Comparison of ENCODE assay signal across 12 mouse cellular contexts in genomic region chr10:83301054-83301453, GRCm38 (mm10). TPM values are rescaled to one million over a fixed set of nuclear protein-coding genes. Genes with fewer than 3 reads are reported as not detected.
A peak's percentile ranks its signal among the peaks of the same experiment; 100 is the strongest.
DNase-seq lines count a peak whose midpoint lies in the region; ATAC-seq lines count a peak whose summit lies in the region.
"Had no signal": no experiment of that assay in that cellular context is flagged by ENCODE, and none has a peak within 500 bp of the region (broad histone marks: within the 10 kb centered on the region; RNA-seq: fewer than 3 reads in every experiment).

No protein-coding gene starts in this region.

- 0 out of 2 replicates have a peak, but pooled peaks have one; percentile 24 for ATAC-seq in common myeloid progenitor, adult 5-6 weeks (replicated peaks; ENCODE audit: low read depth, poor library complexity, severe bottlenecking)
- no peak for ATAC-seq in megakaryocyte, adult 5-6 weeks (ENCODE audit: poor library complexity, severe bottlenecking)
- ATAC-seq: forebrain, postnatal 0 days; midbrain, embryonic 15.5 days had no signal

- peak; percentile 5 for DNase-seq in kidney, postnatal 14 days
- no peak for DNase-seq in kidney, adult 11 months
- DNase-seq in 3T3-L1 (ENCODE audit: low read depth, low spot score) (peak; percentile 22), 416B (ENCODE audit: low read depth) (peak; percentile 25)
- DNase-seq in layer of hippocampus, adult 9-11 months, result no peak
- no peak for DNase-seq in c-Kit-positive CD71-positive TER-119-positive erythroid progenitor cells, embryonic 14.5 days (ENCODE audit: low spot score)
- DNase-seq: cerebellum, adult 9-10 months; forebrain, postnatal 0 days; gastrocnemius, postnatal 14 days had no signal

RNA-seq across cellular contexts. Expression of gene Slc41a2, which starts 36.6 kb away (rescaled TPM):
- not detected in 2 replicates for total RNA-seq in common myeloid progenitor, adult 5-6 weeks (2017)
- total RNA-seq in megakaryocyte, adult 5-6 weeks (2015), result 0.52 and 0.76 TPM in 2 replicates
- total RNA-seq in megakaryocyte, adult 5-6 weeks (2017), result 0.73 and 1.0 TPM in 2 replicates

RNA-seq across cellular contexts. Expression of gene D10Wsu102e, which starts 59.0 kb away (rescaled TPM):
- total RNA-seq in common myeloid progenitor, adult 5-6 weeks (2017), result 1.3 and 1.4 TPM in 2 replicates
- 0.40 and 0.46 TPM in 2 replicates for total RNA-seq in megakaryocyte, adult 5-6 weeks (2015)
- total RNA-seq in megakaryocyte, adult 5-6 weeks (2017), result 0.44 and 0.57 TPM in 2 replicates

Comparison
In these comparisons a context has a peak if more than half of its experiments do, and no peak if none do; other contexts are left out.
1. DNase-seq: peak in kidney, postnatal 14 days (single experiment), 3T3-L1 (single experiment) and 416B (single experiment); none in kidney, adult 11 months (single experiment), layer of hippocampus, adult 9-11 months (single experiment) and c-Kit-positive CD71-positive TER-119-positive erythroid progenitor cells, embryonic 14.5 days (single experiment).